Mouse (Mus musculus) retina, embryonic 14.5 days (tissue): Measurements from ENCODE around the gene Trp53i11.

ENCODE experiments used
- DNase-seq: peaks from one replicate; pipeline ENCODE4 v3.0.0-alpha.2; 2015; ENCODE audit warnings: low spot score

Trp53i11 gene

DNA sequence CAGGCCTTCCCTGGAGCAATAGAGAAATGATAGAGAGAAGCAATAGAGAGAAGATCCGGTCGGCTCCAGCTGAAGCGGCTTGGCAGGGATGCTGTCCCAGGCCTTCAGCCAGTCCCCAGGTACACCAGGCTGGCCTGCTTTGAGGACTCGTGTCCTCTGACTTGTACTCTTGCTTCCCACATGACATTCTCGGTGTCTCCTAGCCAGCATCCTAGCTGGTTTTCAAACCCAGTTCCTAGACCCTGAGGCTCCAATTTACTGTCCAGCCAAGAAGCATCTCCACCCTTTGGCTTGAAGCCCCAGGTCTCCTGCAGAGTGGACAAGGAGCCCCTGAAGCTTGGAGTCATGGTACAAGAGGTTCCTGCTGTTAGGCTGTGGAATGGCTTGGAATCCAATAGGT, 54.8 kb downstream of the Trp53i11 start:
- DNase-seq, result no peak

DNA sequence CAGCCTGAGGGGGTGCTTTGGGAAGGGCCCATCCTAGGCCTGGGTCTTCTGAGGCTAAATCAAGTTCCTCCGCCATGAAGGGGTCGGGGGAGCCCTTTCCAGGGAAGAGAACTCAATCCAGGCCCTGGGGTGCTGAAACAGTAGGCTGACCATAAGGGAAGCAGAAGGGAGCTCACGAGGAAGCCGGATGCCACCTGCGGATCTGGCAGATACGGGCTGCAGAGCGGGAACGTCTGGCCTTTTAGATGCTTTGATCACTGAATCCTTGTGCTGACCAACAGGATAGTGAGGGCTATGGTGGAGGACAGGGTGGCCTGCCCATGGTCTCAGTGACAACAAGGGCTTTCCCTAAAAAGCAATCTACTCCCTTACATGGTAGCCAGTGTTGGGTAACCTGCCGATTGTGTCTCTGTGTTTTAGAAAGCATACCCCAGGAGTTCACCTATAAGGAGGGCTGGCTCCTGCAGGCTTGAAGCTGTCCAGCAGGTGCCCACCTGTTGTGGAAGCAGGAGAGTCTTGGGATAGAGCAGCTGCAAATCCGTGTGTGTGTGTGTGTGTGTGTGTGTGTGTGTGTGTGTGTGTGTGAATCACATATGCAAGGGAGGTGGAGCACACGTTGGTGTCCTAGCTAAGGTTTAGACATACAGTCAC, 56.2 kb downstream of the Trp53i11 start:
- no peak for DNase-seq

DNA sequence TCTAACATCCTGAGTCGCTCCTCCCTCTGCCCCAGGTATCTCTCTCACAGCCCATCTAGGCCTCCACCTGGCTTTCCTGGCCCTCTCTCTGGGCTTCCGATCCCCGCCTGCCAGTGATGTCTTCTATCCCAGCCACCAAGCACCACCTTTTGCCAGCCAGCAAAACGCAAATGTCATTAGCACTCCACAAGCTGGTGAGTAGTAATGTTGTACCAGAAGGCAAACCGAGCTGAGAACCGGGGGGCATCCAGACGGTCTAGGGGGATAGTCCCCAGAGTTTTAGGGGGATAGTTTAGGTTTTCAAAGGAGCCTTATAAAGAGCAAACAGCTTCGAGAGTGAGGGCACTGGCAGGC, 56.7 kb downstream of the Trp53i11 start:
- no peak for DNase-seq

DNA sequence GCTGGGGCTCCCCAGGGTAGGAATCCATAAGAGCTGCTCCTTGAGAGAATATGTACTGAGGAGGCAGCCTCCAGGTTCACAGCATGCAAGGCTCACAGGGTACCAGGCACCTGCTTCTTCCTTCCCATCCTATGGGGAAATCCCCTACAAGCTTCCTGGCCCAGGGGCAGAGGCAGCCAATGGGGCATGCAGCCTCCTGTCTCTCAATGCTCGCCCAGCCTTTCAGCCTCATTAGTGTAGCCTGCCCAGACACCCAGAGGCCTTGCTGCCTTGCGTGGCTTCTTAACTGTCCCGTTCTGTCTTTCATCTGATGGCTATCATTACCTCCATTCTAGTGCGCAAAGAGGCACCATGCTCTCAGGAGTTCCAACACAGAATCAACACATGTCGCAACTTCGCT, 61.7 kb downstream of the Trp53i11 start:
- peak; percentile 20 for DNase-seq

GRCm38 (mm10) chr2:93250611-93251010, 63.3 kb downstream of the Trp53i11 start:
- no peak for DNase-seq
